Mouse (Mus musculus) lung, postnatal 14 days (tissue): ENCODE data around the gene Ndufa10.

Experiments
- DNase-seq: peaks from one replicate; pipeline ENCODE4 v3.0.0; 2021

The Ndufa10 gene

DNA sequence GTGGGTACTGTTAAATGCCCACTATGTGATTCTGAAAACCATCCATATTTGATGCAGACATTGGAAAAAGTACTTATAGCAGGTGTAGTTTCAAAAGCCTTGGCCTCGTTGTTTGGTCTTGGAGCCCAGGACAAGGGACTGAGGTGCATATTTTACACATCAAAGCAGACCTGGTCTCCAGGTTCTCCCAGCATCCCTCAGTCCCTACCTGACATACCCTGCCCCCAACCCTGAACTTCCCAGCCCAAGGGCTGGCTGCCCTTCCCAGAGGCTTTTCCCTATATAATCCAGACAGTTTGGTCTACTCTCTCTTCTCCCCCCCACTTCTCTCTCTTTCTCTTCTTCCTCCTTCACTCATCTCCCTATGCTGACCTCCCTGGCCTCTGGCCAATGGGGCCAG is 42.7 kb downstream of the Ndufa10 start:
- DNase-seq = no peak

- DNase-seq = no peak
These were observed 48.9 kb downstream of the Ndufa10 start for GRCm38 (mm10) chr1:92424714-92425113.

DNA sequence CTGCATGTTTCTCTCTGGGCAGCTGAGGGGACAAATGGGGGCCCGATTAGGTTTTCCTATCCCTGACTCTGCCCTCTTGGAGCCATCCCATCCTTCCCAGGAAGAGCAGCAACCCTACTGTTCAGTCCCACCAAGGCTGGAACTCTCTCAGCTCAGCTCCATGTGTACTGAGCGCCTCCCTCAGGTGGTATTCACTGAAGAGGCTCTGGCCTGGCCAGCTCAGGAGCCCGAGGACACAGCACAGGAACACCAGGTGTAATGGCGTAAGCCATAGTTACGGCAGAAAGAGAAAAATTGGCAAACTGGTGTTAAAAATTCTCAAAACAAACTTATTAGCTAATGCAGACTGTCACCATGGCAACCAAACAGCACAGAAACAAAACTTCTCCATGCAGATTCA is 68.5 kb downstream of the Ndufa10 start:
- DNase-seq = no peak

- DNase-seq = no peak
These were observed 73.1 kb downstream of the Ndufa10 start for GRCm38 (mm10) chr1:92400556-92400955.

DNA sequence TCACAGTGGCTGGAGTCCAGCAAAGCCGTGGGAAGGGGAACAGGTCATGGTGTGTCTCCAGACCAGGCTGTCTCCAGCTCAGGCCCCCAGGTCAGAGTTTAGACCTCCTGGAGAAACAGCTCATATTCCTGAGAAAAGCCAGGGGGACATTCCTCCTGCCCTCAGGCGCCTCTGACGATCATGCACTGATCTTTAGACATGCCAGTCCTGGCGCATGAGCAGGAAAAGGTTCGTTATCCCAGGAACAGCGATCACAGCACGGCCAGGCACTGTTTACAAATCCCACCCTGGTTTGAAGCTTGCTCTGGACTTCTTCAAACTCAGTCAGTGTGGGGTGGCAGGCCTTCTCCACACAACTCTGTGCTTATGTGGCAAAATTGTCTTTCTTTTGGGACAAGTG is 75.1 kb downstream of the Ndufa10 start:
- DNase-seq = no peak

GRCm38 (mm10) chr1:92397511-92398051 is 76.1 kb downstream of the Ndufa10 start:
- no peak for DNase-seq

- no peak for DNase-seq
These were observed 79.4 kb downstream of the Ndufa10 start for GRCm38 (mm10) chr1:92394279-92394678.

- no peak for DNase-seq
These were observed 80.5 kb downstream of the Ndufa10 start for GRCm38 (mm10) chr1:92393166-92393565.
